Mouse (Mus musculus): ENCODE measurements at regions not wholly inside any gene's neighbourhood (a gene's known extent, or its start where the extent isn't known, plus 50 kb on each side); places are given as distances from the start of the nearest gene placed in this dataset.

DNA sequence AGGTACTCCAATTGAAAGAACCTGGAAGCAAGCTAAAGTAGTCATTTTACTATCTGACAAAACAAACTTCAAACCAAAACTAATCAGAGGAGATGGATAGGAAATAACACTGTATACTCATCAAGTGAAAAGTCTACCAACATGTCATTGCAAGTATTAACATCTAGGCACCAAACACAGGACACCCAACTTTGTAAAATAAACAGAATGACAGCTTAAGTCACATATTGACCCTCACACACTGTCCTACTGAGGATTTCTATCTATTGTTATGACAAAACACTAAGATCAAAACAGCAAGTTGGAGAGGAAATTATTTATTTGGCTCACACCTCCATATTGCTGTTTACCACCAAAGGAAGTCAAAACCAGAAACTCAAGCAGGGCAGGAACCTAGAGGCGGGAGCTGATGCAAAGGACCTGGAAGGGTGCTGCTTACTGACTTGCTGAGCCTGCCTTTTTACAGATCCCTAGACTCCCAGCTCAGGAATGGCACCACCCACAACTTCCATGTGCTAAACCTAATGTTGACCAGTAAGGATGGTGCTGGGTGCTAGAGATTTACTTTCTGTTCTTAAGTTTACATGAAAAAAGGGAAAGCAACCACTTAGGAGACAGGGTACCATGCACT is 244.2 kb downstream of the Prr30 start:
- TF ChIP-seq CTCF (conservative IDR thresholded peaks at IDR 0.05; ENCODE audit: low read length) (no peak), NANOG (IDR thresholded peaks at IDR 0.05; ENCODE audit: borderline replicate concordance, low read length) (no peak), POU5F1 (IDR thresholded peaks at IDR 0.05; ENCODE audit: borderline replicate concordance, low read length) (no peak)

All from E14TG2a.4 (cell line).